Mouse (Mus musculus) yolk sac, embryonic 10.5 days (tissue): ENCODE data around the gene 9130213A22Rik.
"Not testable (repeated sequence)": the region's sequence is repeated elsewhere in the genome, so short reads cannot be mapped to it uniquely, and the experiment has no call there.

Source experiments
- DNase-seq: peaks from one replicate; pipeline ENCODE4 v3.0.0-alpha.2; 2017; ENCODE audit warnings: low spot score

Gene 9130213A22Rik

DNA sequence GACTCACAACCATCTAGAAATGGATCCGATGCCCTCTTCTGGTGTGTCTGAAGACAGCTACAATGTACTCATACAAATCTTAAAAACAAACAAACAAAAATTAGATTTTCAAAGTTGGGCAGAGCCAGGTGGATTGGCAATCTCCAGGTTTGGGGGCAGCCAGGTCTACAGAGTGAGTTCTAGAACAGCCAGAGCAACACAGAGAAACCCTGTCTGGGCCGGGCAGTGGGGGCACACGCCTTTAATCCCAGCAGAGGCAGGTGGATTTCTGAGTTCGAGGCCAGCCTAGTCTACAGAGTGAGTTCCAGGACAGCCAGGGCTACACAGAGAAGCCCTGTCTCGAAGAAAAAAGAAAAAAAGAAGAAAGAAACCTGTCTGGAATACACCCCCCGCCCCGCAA is 28.5 kb downstream of the 9130213A22Rik start:
- not testable (repeated sequence) for DNase-seq

DNA sequence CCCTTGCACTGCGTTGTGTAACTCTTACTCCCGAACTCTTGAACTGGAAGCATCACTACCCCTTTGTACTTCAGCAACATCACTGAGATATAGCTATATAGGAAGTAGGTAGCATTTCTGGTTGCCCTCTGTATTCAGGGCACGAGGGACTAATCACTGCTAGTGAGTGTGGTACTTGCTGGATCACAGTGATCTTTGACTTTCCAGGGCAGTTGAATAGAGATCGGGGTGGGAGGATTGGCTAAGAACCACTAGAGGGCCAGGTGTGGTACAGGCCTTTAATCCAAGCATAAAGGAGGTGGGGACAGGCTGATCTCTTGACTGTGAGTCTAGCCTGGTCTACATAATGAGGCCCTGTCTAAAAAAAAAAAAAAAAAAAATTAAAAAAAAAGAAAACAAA is 29.5 kb downstream of the 9130213A22Rik start:
- DNase-seq: no peak

DNA sequence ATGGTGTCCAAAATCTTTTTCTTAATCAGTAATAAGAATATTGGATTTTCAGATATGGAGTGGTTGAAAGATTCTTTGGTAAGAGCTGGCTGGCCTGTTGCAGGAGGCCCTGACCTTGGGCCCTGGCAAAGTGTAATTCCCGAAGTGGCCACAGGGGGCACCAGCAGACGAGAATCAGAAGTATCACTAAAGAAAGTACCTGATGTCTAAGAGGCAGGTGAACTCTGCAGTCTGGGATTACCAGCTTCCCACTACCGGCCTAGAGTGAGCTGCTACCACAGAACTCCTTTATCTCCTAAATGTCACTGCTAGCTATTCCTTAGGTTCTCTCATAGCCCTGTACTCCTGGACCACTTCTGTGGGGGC is 30.0 kb downstream of the 9130213A22Rik start:
- peak; percentile 79 for DNase-seq

DNA sequence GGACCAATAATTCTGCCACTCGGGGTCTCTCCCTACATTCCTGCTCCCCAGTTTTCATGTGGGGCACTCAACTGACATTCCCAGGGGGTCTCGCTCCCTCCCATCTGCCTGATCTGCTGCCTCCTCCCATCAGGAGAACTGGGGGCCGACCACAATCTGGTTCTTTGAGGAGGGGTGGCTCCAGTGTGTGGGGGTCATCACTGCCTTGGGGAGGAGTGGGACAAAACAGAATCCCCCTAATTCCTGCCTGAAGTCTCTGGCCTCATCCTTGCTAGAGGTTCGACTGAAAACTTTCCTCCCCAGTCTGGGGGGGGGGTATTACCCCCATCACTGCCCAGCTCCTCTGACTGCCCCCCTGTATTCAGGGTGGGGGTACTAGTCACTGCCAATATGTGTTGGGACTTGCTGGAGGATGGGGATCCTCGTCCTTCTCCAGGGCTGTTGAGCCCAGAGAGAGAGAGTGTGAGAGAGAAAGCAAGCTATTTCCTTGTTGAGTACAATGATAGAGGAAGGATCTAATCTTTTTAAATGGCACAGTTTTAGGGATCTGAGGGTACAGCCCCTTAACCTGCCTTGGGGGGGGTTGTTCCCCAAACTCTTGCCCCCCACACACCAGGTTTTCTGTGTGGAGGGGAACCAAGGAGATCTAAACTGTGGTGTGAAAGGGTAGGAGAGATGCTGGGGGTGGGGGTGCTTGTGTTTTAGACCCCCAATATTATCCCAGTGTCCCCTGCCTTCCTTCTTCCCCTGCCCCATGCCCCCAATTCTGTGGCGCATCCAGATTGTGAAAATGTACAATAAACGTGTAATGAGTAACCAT is 30.6 kb downstream of the 9130213A22Rik start:
- DNase-seq: no peak

DNA sequence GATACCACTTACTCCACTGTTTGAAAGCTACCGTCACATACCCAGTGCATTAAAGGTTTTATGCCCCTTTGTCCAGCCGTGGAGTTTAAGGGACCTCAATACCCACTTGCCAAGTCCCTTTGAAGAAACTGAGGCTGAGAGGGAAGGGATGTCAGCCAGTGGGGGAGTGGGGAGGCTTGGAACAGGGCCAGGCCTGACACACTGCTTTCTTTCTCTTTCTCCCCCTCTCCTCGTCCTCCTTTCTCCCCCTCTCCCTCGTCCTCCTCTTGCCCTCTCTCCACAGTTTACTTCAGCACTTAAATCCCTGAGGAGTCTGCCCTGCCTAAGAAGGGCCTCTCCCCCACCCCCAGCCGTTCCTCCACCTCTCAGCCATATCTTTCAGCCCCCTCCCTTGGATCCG is 32.0 kb downstream of the 9130213A22Rik start:
- DNase-seq: no peak

DNA sequence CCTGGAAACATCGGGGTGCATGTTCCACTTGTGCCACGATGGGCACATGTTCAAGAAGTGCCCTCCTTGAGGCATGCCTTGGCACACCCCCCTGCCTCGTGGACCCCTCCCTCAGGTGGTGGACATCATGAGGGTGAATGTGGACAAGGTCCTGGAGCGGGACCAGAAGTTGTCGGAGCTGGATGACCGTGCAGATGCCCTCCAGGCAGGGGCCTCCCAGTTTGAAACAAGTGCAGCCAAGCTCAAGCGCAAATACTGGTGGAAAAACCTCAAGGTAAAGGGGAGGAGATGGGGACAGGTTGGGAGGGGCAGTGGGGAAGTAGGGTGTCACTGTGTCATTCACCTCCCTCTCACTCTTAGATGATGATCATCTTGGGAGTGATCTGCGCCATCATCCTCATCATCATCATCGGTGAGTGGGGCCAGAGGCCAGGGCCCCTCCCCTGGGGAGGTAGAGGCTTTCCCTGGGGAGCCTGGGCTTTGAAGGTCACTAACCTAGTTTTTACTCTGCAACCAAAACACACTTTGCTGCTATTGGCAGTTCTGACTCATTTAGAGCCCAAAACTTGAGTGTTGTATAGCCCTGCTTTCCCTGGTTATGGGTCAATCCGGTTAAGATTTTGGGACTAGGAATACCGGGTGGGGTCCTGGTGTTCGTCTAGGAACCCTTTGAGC is 32.6 kb downstream of the 9130213A22Rik start:
- DNase-seq: no peak

DNA sequence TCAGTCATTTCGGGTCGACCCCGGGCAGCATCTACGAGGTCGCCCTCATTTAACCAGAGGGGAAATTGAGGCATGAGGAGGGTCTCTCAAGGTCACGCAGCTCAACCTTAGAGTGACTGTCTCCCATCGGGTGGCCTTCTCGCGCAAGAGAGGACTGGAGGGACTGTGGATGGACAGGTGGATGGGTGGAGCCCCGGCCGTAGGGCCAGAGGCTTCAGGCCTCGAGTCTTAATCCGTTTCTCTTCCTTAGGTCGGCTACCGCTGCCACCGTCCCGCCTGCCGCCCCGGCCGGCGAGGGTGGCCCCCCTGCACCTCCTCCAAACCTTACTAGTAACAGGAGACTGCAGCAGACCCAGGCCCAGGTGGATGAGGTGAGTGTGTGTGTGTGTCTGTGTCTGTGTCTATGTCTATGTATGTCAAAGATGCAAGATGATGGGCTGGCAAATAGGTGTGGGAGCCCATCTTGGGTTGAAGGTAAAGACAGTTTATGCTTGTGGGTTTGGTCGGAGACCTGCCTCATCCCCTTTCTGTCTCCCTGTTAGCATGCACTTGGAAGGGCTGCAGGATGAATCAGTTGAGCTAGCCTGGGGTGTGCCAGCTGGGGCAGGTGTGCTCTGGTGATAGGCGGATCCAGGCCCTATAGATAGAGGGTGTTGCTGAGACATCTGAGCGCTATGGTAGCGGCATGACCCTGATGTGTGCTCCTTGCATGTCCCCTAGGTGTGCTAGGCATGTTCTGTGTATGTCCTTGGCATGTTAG is 33.4 kb downstream of the 9130213A22Rik start:
- peak; percentile 45 for DNase-seq

DNA sequence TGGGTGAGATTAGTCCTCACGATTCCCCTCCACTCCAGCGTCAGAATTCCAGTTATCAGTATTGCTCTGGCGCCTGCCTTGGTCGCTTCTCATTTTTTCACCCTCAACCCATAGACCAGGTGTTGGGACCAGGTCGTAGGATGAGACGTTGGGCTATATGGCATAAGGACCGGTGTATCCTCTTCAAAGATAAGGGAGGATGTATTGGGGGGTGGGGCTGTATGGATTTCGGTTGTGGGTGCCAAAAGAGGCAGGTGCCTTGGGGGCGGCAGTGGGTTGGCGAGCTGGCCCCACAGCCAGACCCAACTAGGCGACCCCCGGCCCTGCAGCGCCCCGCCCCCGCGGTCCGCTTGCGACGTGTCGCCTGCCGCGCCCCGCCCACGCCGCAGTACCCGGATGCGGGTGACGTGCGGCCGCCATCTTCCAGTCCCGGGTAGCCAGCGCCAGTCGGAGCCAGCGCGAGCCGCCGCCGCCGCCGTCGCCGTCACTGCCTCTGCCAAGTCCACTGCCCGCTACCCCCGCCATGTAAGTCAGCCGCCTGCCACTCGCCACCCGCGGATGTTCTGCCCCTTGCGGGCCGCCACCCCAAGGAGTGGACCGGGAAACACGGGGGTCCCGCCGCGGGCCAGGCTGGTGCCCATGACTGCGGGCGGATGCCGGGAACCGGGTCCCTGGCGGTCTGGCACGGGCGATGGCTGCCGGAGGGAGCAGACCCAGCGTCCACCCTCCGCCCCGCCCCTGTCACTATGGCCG is 34.1 kb downstream of the 9130213A22Rik start, which contains the start of gene Vamp2:
Gene Vamp2 (plus strand): TSS at position 388 of the 753 bp plus-strand sequence.
- peak; percentile 86 for DNase-seq

DNA sequence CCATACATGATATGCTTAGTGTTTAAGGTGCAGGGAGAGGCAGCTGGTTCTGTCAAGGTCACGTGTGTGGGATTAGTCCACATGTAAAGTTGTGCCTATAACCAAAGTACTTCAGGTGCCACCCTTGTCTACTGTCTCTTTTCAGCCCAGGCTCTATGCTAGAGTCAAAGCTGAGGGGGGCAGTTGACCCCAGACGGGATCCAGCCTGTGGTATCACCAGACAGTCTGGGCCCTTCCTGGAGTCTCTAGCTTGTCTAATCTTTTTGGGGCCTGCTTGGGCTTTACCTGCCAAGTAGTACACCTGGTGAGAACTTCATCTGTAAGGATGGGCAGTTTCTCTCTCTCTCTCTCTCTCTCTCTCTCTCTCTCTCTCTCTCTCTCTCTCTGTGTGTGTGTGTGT is 34.8 kb downstream of the 9130213A22Rik start:
- no peak for DNase-seq

DNA sequence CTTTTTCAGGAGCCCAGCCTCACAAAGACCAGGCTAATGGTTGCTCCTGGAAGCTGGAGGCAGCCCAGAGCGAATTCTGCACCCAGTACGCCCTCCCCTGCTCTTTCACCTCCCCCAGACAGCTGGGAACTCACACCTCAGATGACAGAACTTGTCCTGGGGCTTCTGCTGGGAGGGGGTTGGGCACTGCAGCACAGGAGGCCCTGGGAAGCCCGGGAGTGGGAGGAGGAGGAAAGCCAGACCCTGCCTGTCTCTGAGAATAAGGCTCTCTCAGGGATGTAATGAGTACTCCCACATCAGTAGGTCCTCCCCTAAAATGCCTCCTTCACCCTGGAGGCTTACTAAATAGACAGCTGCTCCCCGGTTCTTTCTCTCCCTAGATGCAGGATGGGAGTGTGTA is 35.3 kb downstream of the 9130213A22Rik start:
- no peak for DNase-seq

DNA sequence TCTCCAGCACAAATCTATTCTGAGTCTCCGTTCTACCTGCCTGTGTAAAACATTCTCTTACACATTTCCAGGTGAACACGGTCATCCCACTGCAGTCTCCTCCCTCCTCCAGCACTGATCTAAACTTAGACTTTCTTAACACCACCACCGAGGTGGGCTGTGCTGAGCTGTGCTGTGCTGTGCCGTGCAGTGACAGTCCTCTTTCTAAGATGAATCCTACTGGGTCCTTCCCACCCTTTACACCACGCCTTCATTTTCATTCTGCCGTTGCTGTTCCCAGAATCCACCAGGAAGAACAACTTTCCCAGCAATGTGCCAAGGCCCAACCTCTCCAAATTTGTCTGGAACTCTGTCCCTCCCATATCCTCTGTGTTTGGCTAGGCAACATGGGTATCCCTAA is 36.0 kb downstream of the 9130213A22Rik start:
- no peak for DNase-seq

DNA sequence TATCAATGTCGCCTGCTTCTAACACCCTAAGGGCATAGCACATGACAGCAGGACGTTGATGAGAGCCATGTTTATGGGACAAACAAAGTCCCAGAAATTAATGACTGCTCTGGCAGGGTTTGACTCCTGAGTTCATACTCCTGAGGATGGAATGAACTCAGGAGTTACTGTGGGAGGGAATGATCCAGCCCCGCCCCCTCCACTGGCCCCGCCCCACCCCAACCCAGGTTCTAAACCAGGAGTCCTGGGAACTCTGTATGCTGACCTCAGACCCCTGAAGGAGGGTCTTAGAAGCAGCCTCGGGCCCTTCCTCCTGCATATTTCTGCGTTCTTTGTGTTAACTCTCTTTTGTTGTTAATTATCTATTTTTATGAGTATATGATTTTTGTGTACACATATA is 36.8 kb downstream of the 9130213A22Rik start:
- no peak for DNase-seq

DNA sequence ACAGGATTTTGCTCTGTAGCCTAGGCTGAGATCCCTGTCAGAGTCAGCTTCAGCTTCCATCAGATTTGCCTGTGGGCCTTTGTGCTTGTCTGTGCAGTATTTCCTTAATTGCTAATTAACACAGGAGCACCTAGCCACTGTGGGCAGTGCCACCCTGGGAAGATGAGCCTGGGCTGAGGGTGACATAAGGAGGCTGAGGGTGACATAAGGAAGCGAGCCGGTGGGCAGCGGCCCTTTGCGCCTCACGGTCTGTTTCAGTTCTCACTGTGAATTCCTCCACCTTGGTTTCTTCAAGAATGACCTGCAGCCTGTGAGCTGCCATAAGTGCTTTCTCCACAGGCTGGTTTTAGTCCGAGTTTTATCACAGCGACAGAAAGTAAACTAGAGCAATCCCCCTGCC is 40.8 kb downstream of the 9130213A22Rik start:
- no peak for DNase-seq

DNA sequence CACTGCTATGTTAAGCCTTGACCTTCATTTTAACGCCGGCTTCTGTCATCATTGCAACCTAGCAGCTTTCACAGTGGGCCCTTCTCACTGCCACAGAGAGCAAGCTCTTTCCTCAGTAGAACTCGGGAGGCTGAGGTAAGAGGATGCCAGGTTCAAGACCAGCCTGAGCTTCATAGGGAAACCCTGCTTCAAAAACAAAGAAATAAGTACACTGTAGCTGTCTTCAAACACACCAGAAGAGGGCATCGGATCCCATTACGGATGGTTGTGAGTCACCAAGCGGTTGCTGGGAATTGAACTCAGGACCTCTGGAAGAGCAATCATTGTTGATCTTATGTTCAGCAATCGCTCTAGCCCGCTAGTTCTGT is 41.5 kb downstream of the 9130213A22Rik start:
- DNase-seq: no peak

DNA sequence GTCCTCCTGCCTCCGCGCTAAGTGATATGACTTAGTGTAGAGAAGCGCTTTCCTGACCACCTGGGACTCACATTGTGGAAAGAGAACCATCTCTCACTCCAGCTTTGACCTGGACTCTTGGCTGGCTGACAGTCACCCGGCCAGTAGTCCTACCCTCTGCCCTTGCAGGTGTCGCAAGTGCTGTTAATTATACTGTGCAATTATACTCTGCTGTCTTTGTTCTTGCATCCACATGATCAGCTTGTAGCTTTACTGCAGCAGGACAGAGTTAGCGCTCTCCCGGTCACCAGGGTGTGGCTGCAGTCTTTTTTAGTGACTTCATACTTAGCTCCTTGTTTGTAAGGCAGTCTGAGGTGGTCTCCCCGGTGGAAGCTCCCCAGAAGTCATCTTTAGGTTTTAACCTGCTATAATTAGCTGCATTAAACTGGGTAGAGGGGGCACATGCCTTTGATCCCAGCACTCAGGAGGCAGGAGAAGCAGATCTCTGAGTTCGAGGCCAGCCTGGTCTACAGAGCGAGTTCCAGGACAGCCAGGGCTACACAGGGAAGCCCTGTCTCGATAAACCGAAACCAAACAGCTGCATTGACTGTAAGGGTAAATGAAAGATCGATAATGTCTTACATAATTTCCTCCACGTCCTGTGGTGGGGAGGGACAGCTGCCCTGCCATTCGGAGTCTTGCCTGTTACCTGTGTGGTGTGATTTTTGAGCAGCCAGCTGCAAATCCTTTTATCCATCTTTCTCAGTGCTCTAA is 42.1 kb downstream of the 9130213A22Rik start:
- DNase-seq: no peak

DNA sequence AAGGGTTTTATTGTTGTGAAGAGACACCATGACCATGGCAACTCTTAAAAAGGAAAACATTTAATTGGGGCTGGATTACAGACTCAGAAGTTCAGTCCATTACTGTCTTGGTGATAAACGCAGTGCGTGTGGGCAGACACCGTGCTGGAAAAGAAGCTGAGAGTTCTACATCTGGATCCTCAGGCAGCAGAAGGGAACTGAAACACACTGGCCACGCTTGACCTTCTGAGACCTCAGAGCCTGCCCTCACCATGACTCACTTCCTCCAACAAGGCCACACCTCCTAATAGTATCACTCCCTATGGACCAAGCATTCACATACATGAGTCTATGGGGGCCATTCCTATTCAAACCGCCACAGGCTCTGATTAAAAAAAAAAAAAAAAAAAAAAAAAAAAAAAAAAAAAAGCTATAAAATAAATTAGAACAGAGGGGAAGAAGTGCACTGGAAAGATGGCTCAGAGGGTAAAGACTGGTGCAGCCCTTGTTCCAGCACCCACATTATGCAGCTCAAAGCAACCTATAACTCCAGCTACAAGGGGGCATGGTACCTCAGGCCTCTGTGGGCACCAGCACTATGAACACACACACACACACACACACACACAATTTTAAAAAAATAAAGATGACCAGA is 43.5 kb downstream of the 9130213A22Rik start:
- no peak for DNase-seq

DNA sequence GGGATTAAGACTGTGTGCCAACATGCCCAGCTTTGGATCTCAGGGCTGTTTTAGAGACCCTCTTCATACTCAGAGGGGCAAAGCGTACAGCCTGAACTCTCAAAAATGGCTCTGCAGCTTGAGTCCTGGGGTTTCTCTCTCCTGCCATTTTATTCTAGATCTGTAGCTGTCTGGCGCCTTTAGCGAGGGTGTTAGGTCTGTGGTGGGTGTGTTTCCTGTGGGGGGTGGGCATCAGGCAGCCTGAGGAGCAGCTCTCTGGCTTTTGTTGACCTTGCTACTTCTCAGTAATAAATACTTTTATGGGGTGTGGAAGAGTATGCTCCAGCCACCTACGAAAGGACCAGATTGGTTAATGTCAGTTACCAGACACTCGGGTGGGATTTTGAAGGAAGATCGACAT is 44.3 kb downstream of the 9130213A22Rik start:
- no peak for DNase-seq

DNA sequence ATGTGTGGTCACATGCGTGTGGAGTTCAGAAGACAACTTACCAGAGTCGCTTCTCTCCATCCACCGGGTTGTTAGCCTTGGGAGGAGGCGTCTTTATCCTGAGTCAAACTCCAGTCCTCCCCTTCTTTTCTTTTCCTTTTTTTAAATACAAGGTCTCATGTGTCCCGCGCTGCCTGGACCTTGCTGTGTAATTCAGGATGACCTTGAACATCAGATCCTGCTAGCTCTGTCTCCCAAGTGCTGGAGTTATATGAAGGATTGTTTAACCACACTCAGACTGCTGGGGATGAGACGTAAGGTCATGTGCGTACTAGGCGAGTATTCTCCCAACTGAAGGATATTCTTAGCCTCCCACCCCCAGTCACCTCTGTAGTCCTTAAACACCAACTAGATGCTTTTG is 45.1 kb downstream of the 9130213A22Rik start:
- no peak for DNase-seq

DNA sequence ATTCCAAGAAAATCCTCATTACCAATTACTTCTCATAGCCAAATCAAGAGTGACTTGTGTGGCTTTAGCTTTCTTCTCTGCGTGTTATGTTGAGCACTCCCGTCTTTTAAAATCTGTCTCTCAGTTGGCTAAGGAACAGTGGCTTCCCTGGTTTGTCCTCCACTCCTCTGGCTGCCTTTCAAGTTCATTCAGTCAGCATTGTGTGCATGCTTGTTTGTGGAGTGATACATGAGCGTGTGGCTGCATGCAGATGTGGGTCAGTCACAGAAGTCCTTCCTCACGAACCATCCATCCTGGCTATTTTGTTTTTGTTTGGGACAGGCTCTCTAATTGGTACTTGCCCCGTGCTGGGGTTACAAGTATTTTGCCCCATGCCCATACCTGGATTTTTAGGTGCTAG is 45.8 kb downstream of the 9130213A22Rik start:
- DNase-seq: no peak

DNA sequence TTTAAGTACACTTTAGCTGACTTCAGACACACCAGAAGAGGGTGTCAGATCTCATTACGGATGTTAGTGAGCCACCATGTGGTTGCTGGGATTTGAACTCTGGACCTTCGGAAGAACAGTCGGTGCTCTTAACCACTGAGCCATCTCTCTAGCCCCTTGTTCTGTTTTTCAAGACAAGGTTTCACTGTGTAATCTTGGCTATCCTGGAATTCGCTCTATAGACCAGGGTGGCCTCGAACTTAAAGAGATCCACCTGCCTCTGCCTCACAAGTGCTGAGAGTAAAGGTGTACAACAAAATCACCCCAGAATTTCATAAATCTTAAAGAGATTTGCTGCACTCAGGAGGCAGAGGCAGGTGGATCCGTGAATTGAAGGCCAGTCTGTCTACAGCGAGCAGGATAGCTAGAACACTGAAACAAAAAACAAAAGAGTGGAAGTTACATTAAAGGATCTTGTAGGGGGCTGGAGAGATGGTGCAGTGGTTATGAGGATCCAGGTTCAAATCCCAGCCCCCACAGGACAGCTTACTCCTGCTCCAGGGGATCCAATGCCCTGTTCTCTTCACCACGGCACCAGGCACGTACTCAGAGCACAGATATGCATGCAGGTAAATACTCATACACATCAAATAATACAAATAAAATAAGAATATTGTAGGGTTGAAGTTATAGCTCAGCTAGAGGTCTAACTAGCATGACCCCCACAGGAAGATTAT is 46.5 kb downstream of the 9130213A22Rik start:
- peak; percentile 77 for DNase-seq

DNA sequence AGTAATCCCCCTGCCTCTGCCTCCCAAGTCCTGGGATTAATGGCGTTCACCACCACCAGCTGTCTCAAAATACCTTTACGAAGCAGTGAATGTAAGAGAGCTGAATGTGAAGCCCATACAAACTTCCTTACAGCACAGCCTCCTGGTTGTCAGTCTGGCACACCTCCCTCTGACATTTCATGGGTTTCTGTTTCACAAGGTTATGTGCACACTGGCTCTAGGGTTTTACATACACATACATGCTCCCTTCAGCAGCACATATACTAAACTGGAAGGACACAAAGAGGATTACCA is 47.7 kb downstream of the 9130213A22Rik start:
- DNase-seq: no peak
